Mouse (Mus musculus) C2C12 (cell line): ENCODE results near the gene Dscaml1.

ENCODE experiments used
- CTCF ChIP-seq: IDR thresholded peaks from one replicate; pipeline ENCODE4 v1.5.1; 2011; ENCODE audit not compliant: control insufficient read depth, insufficient read depth, insufficient read length
- MAX ChIP-seq: IDR thresholded peaks from one replicate; pipeline ENCODE4 v1.6.1; 2011; ENCODE audit warnings: mild to moderate bottlenecking, control low read depth
- MYOD1 ChIP-seq: IDR thresholded peaks from one replicate; pipeline ENCODE4 v1.6.1; 2011; ENCODE audit warnings: low read depth; ENCODE audit not compliant: control insufficient read depth, insufficient read length

GRCm38 (mm10) chr9:45662471-45662870 is 236.0 kb downstream of the Dscaml1 start:
- TF ChIP-seq CTCF = no peak
- no peak for TF ChIP-seq MYOD1
- no peak for TF ChIP-seq MAX
